Mouse (Mus musculus) brown adipose tissue, adult 24 weeks (tissue): ENCODE measurements around the gene Tmem214. TPM values are rescaled to one million over a fixed set of nuclear protein-coding genes. Genes with fewer than 3 reads are reported as not detected.

Experiments used
- H3K27ac ChIP-seq: fragments of 200-500 bp; replicated peaks from 2 replicates; pipeline ENCODE4 v1.5.1; 2012; ENCODE audit warnings: low read depth, mild to moderate bottlenecking, low read length
- H3K4me1 ChIP-seq: fragments of 200-500 bp; 2 replicates; pipeline ENCODE4 v1.6.1; 2012; ENCODE audit warnings: low read length, mixed read lengths; ENCODE audit not compliant: control insufficient read depth, insufficient read depth, insufficient read length
- H3K4me3 ChIP-seq: fragments of 200-500 bp; 2 replicates; pipeline ENCODE4 v1.5.1; 2012; ENCODE audit warnings: low read depth, mild to moderate bottlenecking, low read length, moderate library complexity; ENCODE audit not compliant: insufficient read depth
- polyA plus RNA-seq: library from polyadenylated mRNA; stranded (reverse); fragments of >200 nt; gene quantifications from 2 replicates; pipeline ENCODE4 v1.2.4, GENCODE M21; 2012; ENCODE audit not compliant: missing spikeins, insufficient read depth, insufficient read length

Gene Tmem214
- polyA plus RNA-seq, result 18.2 and 30.3 TPM in 2 replicates

DNA sequence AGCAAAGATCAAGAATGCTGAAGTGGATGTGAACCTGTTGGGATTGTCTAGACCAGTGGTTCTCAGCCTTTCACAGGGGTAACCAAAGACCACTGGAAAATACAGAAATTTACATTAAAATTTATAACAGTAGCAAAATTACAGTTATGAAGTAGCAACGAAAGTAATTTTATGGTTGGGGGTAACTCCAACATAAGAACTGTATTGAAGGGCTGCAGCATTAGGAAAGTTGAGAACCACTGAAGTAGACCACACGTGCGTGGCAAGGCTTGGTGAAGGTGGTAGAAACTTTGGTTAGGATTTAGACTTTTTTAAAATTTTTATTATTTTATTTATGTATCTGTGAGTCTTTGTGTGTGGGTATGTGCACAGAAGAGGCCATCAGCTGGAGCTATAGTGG is at the start of gene Tmem214:
Gene Tmem214 (plus strand): TSS at position 301 of the 400 bp plus-strand sequence.
- H3K4me3 ChIP-seq, result no peak within 1 kb of the TSS
- peaks cover 6% of the 10 kb centered on the region; the same call in 1 of the 2 replicates for H3K4me1 ChIP-seq
- H3K27ac ChIP-seq, result no peak within 1 kb of the TSS

- H3K4me1 ChIP-seq, result peaks cover 16% of the 10 kb centered on the region
- no peak overlapping the region for H3K4me3 ChIP-seq
- no peak overlapping the region for H3K27ac ChIP-seq
These were observed 49.0 kb upstream of the Tmem214 start for GRCm38 (mm10) chr5:30818758-30819309.

- H3K4me1 ChIP-seq, result peaks cover 13% of the 10 kb centered on the region
- no peak overlapping the region for H3K27ac ChIP-seq
- H3K4me3 ChIP-seq, result no peak overlapping the region
These were observed 45.1 kb upstream of the Tmem214 start for GRCm38 (mm10) chr5:30822689-30823088.

DNA sequence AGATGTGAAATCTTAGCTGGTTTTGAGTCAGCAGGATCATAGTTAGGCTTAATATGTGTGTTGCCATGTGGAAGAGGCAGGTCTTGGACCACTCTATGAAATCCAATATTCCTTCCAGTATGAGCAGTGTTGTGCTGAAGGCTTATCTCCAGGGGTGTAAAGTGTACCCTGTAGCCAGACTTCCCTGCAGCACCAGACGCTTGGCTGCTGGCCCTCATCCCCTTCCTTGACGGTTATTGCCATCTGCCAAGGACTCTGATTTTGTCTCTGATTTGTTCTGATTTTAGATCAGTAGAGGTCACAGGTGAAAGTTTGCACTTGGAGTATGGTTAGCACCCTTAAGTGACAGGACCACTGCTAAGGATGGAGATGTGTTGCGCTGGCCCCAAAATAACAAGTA is 44.7 kb upstream of the Tmem214 start:
- H3K4me1 ChIP-seq, result peaks cover 13% of the 10 kb centered on the region
- no peak overlapping the region for H3K27ac ChIP-seq
- no peak overlapping the region for H3K4me3 ChIP-seq

DNA sequence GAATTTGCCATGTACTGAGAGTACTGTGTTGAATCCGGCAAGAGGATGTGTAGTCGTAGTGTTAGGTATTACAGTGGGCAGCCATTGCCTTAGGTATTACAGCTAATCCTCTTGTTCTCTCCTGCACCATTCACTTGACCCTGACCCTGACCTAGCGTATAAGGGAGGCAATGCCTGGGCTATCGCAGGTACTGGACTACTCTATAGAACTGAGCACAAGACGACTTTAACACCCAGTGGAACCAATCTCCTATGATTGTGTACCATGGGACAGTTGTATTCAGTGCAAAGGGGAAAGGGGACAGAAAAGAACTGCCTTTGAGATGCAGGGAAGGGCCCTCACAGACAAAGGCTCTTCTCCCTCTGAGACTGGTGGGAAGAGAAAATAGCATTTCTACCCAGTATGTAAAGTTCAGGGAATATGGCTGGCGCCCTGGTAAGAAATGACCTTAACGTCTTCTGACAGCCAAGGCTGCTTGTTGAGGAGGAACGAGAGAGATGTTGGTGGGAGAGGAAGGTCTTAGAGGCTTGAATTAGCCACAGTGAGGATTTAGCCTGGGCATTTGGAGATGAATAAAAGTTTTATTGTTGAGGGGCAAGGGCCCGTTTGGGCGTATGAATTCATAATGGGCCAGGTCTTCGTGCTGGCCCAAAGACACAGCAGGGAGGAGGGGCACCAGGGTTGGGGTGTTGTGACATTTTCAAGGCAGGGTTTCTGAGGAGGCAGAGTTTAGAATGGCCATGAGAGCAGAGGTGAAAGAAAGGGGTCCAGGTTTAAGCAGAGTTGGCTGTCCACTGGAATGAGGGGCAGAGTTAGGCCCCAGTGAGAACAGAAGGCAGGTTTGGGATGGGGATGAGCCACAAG is 43.5 kb upstream of the Tmem214 start:
- no peak overlapping the region for H3K4me3 ChIP-seq
- no peak overlapping the region for H3K27ac ChIP-seq
- H3K4me1 ChIP-seq, result peaks cover 13% of the 10 kb centered on the region

DNA sequence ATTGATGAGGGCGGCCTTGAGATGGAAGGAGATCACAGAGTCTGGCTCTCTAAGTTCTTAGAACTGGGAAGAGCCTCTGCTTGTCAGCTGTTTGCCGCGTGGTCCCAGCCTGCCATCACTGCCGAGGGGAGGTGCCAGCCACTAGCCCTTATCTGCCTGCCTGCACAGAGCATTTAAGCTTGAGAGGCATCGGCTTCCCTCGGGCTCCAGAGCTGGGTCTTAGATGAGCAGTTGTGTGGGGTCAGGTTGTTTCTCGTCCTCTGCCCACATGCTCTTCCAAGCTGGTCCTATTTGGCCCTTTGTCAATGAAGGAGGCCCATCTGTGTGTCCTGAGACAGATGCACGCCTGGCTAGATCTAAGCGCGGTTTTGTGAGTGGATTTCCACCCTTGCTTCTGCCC is 42.6 kb upstream of the Tmem214 start:
- Histone ChIP-seq H3K4me1 (peaks cover 13% of the 10 kb centered on the region), H3K27ac (no peak overlapping the region)

GRCm38 (mm10) chr5:30825821-30826220 is 42.0 kb upstream of the Tmem214 start:
- Histone ChIP-seq H3K4me1 (peaks cover 13% of the 10 kb centered on the region), H3K4me3 (no peak overlapping the region), H3K27ac (no peak overlapping the region)

More for the DNA sequence above, 42.6 kb upstream of the Tmem214 start:
- no peak overlapping the region for H3K4me3 ChIP-seq

DNA sequence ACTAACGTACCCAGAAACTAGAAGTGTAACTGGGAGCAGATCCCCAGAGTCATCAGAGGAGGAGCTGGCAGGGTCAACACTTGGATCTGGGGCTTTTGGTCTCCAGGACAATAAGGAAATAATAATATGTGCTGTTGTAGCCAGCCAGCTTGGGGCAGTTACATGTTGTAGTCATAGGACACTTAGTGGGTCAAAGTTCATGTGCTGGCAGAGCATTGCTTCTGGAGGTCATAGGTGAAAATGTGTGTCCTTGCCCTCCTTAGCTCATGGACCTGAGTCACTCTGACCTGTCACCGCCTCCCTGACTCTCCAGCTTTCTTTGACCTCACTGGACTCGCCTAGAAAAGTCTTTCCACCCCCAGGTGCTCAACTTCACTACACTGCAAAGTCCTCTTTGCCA is 34.4 kb upstream of the Tmem214 start:
- H3K4me1 ChIP-seq, result peaks cover 4% of the 10 kb centered on the region; the same call in 1 of the 2 replicates
- no peak overlapping the region for H3K4me3 ChIP-seq
- H3K27ac ChIP-seq, result peak overlapping the region; percentile 93

DNA sequence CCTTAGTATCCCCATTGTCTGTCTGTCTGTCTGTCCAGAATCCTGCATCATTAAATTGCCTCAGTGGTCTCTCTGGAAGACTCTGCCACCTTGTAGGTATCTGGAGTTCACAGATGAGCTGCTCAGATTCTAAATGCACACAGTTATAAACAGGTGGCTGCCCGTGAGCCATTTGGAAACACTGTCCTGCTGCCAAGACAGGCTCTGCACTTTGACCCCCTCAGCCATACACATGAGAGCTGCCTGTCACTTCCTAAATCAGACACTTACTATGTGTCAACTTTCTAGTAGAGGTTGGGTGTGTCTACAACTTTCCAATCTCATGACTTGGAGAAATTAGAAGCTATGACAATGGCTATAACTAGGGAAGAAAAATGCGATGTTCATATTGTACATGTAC is 28.1 kb upstream of the Tmem214 start:
- Histone ChIP-seq H3K27ac (no peak overlapping the region), H3K4me3 (no peak overlapping the region), H3K4me1 (no peaks in the 10 kb centered on the region)

- H3K27ac ChIP-seq, result no peak overlapping the region
- H3K4me1 ChIP-seq, result no peaks in the 10 kb centered on the region
- H3K4me3 ChIP-seq, result no peak overlapping the region
These were observed 25.9 kb upstream of the Tmem214 start for GRCm38 (mm10) chr5:30841896-30842295.

DNA sequence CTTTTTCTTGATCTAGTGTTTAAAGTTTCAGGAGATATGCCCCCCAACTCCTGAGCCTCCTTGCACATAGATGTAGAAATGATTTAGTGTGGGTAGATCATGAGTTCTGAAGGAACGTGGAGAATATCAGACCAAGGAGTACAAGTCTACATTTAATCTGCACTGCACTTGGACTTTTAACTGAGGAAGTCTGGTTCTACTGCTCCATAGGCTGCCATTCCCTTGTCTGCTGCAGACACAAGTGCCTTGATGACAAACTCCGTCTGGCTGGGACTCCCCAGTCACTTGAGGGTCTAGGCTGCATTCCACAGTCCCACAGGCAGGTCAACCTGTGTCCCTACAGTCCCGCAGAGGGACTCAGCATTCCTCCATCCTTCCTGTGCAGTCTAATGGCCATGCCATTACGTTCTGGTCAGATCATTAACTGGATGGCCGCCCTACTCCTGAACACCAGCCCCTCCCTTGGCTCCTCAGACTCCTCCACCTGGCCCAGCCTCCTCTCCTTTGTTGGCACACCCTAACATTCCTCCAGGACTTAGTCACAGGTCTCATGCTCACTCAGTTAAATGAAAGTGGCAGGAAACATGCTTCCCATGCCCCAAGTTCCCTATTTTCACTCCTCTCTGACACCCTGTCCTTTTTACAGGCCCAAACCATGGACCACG is 17.8 kb upstream of the Tmem214 start:
- Histone ChIP-seq H3K4me1 (peaks cover 16% of the 10 kb centered on the region), H3K4me3 (no peak overlapping the region)

DNA sequence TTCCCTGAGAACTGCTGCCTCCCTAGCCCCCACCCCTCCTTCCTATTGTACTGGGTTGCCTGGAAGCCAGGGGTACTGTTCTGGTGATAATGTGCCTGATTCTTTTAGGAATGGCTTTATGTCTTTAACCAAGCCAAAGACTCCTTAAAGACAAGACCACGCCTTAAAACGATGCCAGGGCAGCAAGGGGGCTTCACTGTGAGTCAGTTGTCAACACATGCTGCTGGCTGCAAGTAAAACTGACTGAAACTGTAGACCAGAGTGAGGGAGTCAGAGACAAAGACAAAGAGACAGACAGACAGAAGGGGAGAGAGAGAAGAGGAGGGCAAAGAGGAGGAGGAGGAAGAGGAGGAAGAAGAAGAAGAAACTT is 17.3 kb upstream of the Tmem214 start:
- Histone ChIP-seq H3K27ac (0 out of 2 replicates have a peak overlapping the region, but pooled peaks have one; percentile 13), H3K4me1 (peaks cover 16% of the 10 kb centered on the region), H3K4me3 (no peak overlapping the region)

More for the DNA sequence above, 17.8 kb upstream of the Tmem214 start:
- 0 out of 2 replicates have a peak overlapping the region, but pooled peaks have one; percentile 13 for H3K27ac ChIP-seq

- Histone ChIP-seq H3K4me1 (peaks cover 16% of the 10 kb centered on the region), H3K4me3 (no peak overlapping the region), H3K27ac (no peak overlapping the region)
These were observed 14.3 kb upstream of the Tmem214 start for GRCm38 (mm10) chr5:30853522-30853921.

DNA sequence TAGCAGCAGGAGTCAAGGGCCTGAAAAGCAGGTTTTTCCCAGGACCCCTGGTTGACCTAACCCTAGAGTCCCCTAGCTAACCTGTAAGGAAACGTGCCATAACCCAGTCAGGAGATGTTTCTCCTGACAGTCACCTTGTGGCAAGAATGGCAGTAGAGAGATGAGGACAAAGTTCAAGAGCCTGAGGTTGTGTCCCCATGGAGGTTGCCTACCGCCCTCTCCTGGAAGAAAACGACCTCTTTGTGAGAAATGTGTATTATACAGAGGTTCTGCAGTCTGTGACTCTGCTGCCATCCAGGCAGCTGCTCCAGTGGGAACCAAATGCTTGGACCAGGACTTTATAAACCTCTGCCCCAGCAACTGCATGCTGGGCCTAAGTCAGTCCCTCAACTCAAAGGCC is 12.1 kb upstream of the Tmem214 start:
- Histone ChIP-seq H3K4me3 (no peak overlapping the region), H3K27ac (0 out of 2 replicates have a peak overlapping the region, but pooled peaks have one; percentile 1), H3K4me1 (no peaks in the 10 kb centered on the region)

GRCm38 (mm10) chr5:30856124-30856523 is 11.7 kb upstream of the Tmem214 start:
- Histone ChIP-seq H3K27ac (no peak overlapping the region), H3K4me1 (no peaks in the 10 kb centered on the region), H3K4me3 (no peak overlapping the region)
